Mouse (Mus musculus) E14TG2a.4 (cell line): ENCODE data around the gene Usp3.

Experiments
- CTCF ChIP-seq: conservative IDR thresholded peaks from 2 replicates; pipeline ENCODE4 v1.5.1; 2014; ENCODE audit warnings: low read length
- NANOG ChIP-seq: IDR thresholded peaks from 2 replicates; pipeline ENCODE4 v1.6.1; 2014; ENCODE audit warnings: borderline replicate concordance, low read length, mixed read lengths
- POU5F1 ChIP-seq: IDR thresholded peaks from 2 replicates; pipeline ENCODE4 v1.6.1; 2014; ENCODE audit warnings: low read length, borderline replicate concordance

DNA sequence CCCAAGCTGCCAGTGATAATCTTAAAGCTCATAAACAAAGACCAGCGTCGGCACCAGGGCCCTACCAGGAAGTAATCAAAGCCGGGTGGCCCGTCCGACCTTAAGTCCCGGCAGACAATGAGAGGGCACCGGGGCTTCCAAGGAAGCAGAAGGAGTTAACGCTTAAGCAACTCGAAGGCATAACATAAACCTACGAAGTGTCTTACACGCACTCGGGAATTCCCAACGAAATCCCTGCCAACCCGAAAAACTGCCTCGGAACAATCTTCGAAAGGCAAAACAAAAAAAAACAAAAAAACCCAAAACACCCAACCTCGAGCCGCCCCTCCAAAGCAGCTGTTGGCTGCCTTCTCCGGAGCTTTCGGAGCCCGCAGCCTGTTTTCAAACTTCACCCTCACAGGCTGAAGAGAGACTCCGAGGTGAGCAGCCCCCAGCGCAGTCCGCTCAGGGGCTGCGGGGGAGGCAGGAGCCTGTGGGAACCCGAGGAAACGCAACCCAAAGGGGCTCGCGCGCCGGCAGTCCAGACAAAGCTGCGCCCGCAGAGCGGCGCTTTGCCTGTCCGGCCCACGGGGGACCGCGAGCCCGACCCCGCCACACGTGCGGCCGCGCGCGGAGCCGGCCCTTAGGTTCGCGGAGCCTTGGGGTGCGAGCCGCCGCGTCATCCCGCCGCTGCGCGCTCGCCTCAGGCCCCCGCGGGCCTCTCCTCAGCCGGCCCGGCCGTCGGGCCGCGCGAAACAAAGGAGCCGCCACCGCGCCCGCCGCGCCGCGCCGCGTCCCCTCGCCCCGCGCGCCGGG is 894 bp downstream of the Usp3 start:
- TF ChIP-seq CTCF: no peak
- no peak for TF ChIP-seq POU5F1
- no peak for TF ChIP-seq NANOG
